Mouse (Mus musculus) 416B (cell line): ENCODE results near the gene Ccdc38.

Source experiments
- DNase-seq: peaks from one replicate; pipeline ENCODE4 v3.0.0; 2011; ENCODE audit warnings: low read depth

Gene Ccdc38

DNA sequence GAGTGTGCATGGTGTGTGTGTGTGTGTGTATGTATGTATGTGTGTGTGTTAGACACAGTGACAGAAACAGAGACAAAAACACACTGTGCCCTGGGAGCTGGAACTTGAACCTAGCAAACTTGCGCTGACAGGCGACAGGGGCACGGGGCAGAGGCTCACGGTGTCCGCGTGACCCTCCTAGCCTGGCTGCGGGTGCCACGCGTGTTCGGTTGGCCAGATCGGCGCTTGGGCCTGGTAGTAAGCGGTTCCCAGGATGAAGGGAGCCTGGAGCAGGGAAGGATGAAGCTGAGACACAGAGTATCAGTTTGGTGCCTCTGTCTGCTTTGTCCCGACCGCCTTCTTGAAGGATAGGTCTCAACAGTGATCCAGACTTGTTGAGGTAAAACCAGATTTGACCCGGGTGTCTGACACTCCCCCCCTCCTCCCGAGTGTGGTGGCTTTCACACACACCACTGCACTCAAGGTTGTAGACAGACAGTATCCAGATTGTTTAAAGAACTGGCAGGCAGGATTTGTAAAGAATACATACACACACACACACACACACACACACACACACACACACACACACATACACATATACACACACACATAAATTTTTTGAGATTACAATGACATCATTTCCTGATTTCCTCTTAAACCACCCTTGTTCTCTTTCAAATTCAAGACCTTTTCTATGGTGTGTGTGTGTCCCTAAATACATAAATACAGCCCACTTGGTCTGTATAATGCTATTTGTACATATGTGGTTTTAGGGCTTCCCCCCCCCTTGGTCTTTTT, at the start of gene Ccdc38:
Ccdc38 (plus strand) TSS at position 202 of the 780 bp plus-strand sequence.
- peak; percentile 40 for DNase-seq

DNA sequence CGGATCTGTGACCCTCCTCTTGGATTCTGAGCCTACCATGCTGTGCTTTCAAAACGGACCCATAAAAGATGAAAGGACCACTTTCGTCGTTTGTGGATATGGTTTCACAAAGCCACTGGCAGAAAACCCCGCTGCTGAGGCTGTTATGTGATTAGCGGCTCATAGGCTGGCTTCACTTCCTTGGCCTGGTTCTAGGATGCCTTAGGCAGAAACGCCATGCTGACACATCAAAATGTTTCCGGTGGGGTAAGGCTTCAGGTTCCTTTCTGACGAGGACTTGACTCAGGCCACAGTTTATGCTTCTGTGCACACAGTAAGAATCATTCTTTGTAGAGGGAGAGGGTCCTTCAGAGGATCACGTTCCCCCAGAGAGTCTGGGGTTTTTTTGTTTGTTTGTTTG, 39.6 kb upstream of the Ccdc38 start:
- no peak for DNase-seq

GRCm38 (mm10) chr10:93501346-93501745, 39.1 kb upstream of the Ccdc38 start:
- no peak for DNase-seq

- peak; percentile 18 for DNase-seq
Measured at GRCm38 (mm10) chr10:93508383-93508970, 32.0 kb upstream of the Ccdc38 start.

GRCm38 (mm10) chr10:93509532-93510153, 30.8 kb upstream of the Ccdc38 start:
- peak; percentile 71 for DNase-seq

DNA sequence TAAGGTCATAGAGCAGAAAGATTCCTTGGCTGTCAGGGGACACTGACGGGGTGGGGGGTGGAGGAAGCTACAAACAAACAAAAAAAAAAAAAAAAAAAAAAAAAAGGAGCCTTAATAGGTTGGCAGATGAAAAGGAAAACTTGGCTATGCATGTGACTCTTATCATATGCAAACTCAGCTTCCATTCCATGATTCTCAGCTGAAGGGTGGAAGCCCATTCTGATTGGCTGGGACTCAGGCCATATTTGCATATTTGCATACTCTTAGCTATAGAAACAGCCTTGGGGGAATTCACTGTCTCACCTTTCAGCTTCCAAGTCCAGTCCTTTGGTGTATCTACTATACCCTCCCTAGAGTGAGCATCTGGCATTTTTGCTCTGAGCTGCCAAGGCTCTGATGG, 25.0 kb upstream of the Ccdc38 start:
- DNase-seq, result peak; percentile 50

- no peak for DNase-seq
Measured at GRCm38 (mm10) chr10:93515927-93516326, 24.5 kb upstream of the Ccdc38 start.

- DNase-seq, result no peak
Measured at GRCm38 (mm10) chr10:93517754-93518153, 22.7 kb upstream of the Ccdc38 start.

- DNase-seq, result no peak
Measured at GRCm38 (mm10) chr10:93518186-93518585, 22.2 kb upstream of the Ccdc38 start.

GRCm38 (mm10) chr10:93518620-93519019, 21.8 kb upstream of the Ccdc38 start:
- DNase-seq, result no peak

GRCm38 (mm10) chr10:93519159-93519558, 21.3 kb upstream of the Ccdc38 start:
- DNase-seq, result no peak

GRCm38 (mm10) chr10:93519756-93520155, 20.7 kb upstream of the Ccdc38 start:
- DNase-seq, result no peak

GRCm38 (mm10) chr10:93520994-93521393, 19.4 kb upstream of the Ccdc38 start:
- peak; percentile 11 for DNase-seq

DNA sequence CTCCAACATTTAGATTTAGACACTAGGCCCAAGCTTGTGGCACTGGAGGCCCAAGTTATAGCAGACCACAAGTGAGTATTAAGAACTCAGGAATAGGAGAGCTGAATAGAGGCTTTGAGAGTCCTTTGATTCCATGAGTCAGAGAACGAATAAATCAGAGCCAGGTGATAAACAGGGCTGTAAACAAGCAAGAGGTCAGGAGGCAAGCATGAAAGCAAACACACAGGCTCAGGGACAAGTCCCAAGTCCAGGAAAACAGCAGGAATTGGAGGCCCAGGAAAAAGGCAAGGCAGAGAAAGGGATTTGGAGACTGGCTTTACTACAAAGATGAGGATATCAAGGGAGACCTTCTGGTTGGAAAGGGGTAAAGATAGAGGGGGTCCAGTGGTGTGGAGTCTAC, 15.1 kb upstream of the Ccdc38 start:
- DNase-seq, result no peak

GRCm38 (mm10) chr10:93538287-93538686, 2.1 kb upstream of the Ccdc38 start:
- no peak for DNase-seq

DNA sequence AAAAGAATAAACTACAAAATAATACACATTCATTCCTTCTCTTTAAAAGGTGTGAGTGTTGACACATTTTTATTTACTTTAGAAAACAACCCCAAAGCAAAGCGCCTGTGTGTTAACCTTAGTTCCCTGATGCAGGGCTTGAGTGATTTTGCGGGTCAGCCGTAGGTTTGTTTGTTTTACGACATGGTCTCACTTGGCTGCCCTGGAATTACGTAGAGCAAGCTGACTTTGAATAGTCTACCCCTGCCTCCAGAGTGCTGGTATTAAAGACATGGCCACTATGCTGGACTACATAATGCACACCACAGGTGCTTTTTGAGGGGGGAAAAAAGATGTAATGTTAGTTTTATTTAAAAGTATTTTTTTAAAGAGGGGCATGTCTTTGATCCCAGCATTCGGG, 1.6 kb upstream of the Ccdc38 start:
- DNase-seq, result no peak

DNA sequence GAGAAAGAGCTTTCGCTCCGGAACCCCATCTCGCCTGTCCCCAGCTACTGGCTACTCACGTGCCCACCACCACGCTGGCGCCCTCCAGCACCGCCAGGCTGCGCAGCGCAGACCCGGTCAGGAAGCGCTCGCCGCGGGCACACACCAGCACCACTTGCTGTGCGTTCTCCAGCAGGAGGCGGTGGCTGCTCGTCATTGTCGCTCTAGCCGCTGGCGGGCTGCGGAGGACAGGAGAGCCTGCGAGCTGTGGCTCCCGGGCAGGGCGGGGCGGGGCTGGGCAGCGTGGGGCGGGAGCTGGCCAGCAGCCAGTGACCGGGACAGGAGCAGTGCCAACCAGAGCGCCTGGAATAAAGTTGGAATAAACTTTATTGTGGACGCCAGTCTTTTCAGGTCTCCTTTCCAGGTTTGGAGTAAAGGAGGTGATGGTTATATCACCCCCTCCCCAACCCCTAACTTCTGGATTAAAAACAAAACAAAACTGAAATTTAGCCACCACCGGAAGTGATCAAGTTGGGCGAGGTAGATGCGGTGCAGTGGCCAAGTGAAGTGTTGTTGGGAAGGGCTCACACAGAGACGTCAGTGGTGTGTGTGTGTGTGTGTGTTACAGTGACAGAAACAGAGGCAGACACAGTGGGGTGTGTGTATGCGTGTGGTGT, 529 bp upstream of the Ccdc38 start, which contains the start of gene Amdhd1:
Amdhd1 (minus strand) TSS at position 259 of the 656 bp plus-strand sequence.
- DNase-seq, result peak; percentile 92

- peak; percentile 62 for DNase-seq
Measured at GRCm38 (mm10) chr10:93541585-93541984, 1.2 kb downstream of the Ccdc38 start.

GRCm38 (mm10) chr10:93542356-93542755, 1.9 kb downstream of the Ccdc38 start:
- DNase-seq, result no peak

- DNase-seq, result no peak
Measured at GRCm38 (mm10) chr10:93543176-93543575, 2.7 kb downstream of the Ccdc38 start.

DNA sequence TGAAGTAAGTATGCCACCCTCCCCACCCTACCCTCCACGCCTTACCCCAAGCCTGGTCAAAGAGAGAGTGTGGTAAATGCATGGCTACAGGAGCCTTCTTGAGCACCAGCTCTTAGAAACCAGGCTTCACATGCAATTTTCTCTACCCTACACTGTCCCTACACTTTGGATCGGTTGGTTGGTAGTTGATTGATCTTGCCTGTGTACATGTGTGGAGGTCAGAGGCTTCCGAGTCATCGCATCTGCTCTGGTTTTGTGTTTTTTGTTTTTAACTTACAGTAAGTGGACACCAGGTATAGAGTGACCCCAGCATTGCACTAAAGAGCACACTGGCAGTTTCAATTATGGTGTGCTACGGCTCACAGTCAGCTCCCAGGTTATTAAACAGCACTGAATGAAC, 3.7 kb downstream of the Ccdc38 start:
- peak; percentile 16 for DNase-seq

- DNase-seq, result no peak
Measured at GRCm38 (mm10) chr10:93547741-93548270, 7.4 kb downstream of the Ccdc38 start.
